Mouse (Mus musculus) megakaryocyte, embryonic 14.5 days (primary cell): ENCODE results near the gene Slc35a5. TPM values are rescaled to one million over a fixed set of nuclear protein-coding genes. Genes with fewer than 3 reads are reported as not detected.

ENCODE experiments used
- H3K27me3 ChIP-seq: replicated peaks from 2 replicates; pipeline ENCODE3; 2012; ENCODE audit warnings: inconsistent platforms
- H3K36me3 ChIP-seq: replicated peaks from 2 replicates; pipeline ENCODE3; 2012; ENCODE audit warnings: low read length, inconsistent platforms, mixed read lengths
- H3K4me1 ChIP-seq: 2 replicates; pipeline ENCODE4 v1.6.1; 2012; ENCODE audit warnings: inconsistent platforms
- H3K4me3 ChIP-seq: replicated peaks from 2 replicates; pipeline ENCODE3; 2012; ENCODE audit warnings: moderate library complexity, mild to moderate bottlenecking, inconsistent platforms
- H3K9me3 ChIP-seq: 2 replicates; pipeline ENCODE4 v1.6.1; 2012; ENCODE audit warnings: inconsistent platforms
- FLI1 ChIP-seq: IDR thresholded peaks from 2 replicates; pipeline ENCODE4 v1.6.1; 2012; ENCODE audit warnings: low read length, inconsistent platforms, mixed read lengths
- GATA1 ChIP-seq: IDR thresholded peaks from 3 replicates; pipeline ENCODE4 v1.6.1; 2012; ENCODE audit warnings: mixed read lengths, low read length, inconsistent platforms, borderline replicate concordance
- polyA plus RNA-seq: library from polyadenylated mRNA; stranded (reverse); fragments of >175 nt; gene quantifications from 2 replicates; pipeline ENCODE4 v1.2.3, GENCODE M21; 2012; ENCODE audit warnings: low replicate concordance; ENCODE audit not compliant: insufficient read depth

Slc35a5 gene
- polyA plus RNA-seq, 1 experiment, result not detected

DNA sequence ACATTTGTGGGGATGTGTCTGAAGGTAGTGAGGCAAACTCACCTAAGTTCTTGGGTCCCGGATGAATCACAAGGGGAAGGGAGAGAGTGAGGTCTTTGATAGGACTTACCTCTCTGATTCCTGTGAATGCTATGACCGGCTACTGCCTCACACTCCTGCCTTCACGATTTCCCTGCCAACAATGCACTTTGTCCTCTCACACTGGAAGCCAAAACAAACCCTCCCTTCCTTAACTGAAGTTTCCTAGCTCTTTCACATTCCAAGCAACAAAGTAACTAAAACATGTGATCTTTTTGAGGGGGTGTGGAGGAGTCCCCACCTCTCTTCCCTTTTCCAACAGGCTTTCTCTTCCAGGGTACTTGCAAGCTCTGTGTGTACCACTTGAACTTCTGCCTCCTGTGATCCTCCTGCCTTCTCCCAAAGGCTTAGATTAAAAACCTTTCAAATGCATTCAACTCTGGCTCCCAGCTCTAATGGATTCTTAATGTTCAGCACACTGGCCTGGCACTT lies 3.7 kb downstream of the Slc35a5 start:
- Histone ChIP-seq H3K36me3 (peaks cover 24% of the 10 kb centered on the region), H3K4me1 (peaks cover 20% of the 10 kb centered on the region), H3K4me3 (no peak overlapping the region), H3K27me3 (no peaks in the 10 kb centered on the region), H3K9me3 (no peaks in the 10 kb centered on the region)
- TF ChIP-seq FLI1, result no peak

DNA sequence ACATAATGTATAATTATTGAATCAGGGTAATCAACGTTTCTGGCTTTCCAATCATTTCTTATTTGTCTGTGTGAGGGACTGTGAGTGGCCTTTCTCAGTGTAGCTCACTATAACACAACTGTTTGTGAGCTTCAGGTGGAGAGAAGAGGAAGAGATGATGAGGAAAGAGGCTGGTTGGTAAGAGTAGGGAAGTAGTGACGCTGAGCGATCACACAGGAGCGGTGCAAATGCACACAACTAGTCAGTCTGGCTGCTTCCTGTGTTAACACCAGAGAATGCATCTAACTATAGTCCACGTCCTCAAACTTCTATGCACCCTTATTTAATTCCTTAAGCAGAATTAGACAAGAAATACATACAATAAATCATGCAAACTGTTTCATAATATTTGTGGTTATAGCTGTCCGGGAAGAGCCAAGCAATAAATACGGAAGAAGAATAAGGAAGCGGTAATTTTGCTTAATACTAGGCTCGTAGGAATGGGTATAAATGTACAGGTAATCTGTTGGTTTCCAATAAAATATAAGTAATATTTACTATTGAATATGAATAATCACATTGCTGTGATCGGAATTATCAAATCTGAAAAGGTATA lies 9.9 kb downstream of the Slc35a5 start:
- H3K4me1 ChIP-seq, result peaks cover 6% of the 10 kb centered on the region
- H3K4me3 ChIP-seq, result no peak overlapping the region
- H3K36me3 ChIP-seq, result peaks cover 74% of the 10 kb centered on the region
- H3K27me3 ChIP-seq, result no peaks in the 10 kb centered on the region
- H3K9me3 ChIP-seq, result no peaks in the 10 kb centered on the region
- TF ChIP-seq GATA1 (no peak), FLI1 (no peak)

DNA sequence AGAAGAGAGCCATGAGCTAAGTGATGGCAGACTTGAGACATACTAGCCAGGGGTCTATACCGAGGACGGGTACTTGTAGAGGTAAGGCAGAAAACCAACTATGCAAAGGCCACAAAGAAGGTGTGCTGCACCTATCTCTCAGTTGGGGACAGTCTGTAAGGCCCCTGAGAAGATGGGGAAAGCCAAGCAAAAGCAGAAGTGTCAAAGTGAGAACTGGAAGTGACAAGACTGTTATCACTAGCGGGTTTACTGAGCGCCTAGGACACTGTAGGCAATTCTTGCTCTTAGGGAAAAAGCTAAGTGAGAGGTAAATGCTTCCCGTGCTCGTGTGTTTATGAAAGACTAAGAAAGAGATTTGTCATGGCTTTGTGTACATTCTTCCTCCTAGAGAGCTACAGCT lies 13.4 kb downstream of the Slc35a5 start:
- no peaks in the 10 kb centered on the region for H3K27me3 ChIP-seq
- peaks cover 74% of the 10 kb centered on the region for H3K36me3 ChIP-seq
- H3K9me3 ChIP-seq, result no peaks in the 10 kb centered on the region
- TF ChIP-seq GATA1, result no peak
- TF ChIP-seq FLI1, result no peak
- H3K4me1 ChIP-seq, result peaks cover 14% of the 10 kb centered on the region; the same call in 1 of the 2 replicates
- H3K4me3 ChIP-seq, result no peak overlapping the region

DNA sequence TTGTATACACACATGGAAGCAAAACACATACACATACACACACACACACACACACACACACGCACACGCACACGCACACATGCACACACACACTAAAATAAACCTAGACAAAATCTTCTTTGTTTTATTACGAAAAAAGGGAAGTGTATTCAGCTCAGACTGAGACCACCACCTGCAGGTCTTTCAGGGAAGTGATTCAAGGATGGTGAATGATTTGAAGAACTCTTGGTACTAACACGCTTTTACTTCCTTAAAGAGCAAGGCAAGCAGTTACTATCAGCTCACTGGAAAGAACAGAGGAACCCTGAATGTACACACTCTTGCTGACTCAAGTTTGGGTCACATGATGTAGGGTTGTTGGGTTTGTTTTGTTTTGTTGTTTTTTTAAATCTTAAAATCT lies 15.9 kb downstream of the Slc35a5 start:
- Histone ChIP-seq H3K9me3 (no peaks in the 10 kb centered on the region), H3K27me3 (no peaks in the 10 kb centered on the region), H3K4me1 (peaks cover 14% of the 10 kb centered on the region; the same call in 1 of the 2 replicates), H3K36me3 (peaks cover 69% of the 10 kb centered on the region), H3K4me3 (no peak overlapping the region)
- TF ChIP-seq GATA1, result no peak
- TF ChIP-seq FLI1, result no peak

DNA sequence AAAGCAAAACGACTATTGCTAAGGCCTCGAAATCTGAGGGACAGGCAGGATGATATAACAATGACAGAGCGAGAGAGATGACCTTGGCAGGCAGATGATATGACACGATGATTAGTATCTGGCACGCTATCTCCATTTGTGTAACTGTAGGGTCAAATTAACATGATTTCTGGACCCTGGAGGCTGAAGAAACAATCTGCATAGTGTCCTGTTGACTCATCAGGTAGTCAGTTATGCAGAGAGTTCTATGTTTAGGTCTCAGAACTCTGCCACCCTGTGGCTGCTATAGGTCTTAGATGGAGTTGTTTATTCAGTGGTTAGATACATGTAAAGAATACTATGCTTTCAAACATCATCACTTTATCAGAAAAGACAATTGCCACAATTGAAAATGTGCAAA lies 16.8 kb downstream of the Slc35a5 start:
- Histone ChIP-seq H3K9me3 (no peaks in the 10 kb centered on the region), H3K27me3 (no peaks in the 10 kb centered on the region), H3K36me3 (peaks cover 61% of the 10 kb centered on the region), H3K4me3 (no peak overlapping the region), H3K4me1 (peaks cover 14% of the 10 kb centered on the region; the same call in 1 of the 2 replicates)
- TF ChIP-seq GATA1 (no peak), FLI1 (no peak)

DNA sequence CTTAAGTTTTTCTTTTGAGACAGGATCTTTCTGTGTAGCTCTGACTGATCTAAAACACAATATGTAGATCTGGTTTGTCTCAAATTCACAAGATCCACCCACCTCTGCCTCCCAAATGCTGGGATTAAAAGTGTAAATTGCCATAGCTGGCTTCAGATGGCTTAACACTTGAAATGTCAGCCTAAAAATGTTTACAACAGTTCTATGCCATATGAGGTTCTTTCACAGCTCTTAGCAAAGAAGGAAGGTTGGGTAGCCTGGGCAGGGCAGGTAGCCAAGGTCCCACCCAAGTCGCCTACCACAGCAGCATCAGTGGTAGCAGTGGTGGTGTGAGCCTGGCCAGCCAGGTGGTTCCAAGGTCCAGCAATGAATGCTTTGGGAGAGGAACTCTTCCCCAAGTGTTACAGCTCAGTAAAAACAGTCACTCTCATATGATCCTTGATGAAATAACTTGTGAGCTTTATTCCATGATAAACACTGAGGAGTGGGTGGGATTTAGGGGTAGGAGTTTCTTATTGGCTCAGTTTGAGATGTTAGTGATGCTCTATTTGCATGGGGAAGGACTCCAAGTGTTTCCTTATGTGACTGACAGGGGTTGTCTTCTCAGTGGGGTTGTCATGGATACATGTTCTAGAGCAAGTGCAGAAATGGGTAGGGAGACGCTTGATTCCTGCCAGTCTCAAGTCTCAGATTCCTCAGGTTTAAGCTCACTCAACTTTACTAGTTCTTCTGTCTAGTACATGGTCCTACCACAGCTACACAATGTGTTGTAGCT lies 30.4 kb downstream of the Slc35a5 start:
- TF ChIP-seq FLI1, result no peak
- no peak for TF ChIP-seq GATA1
- Histone ChIP-seq H3K4me3 (no peak overlapping the region), H3K4me1 (peaks cover 3% of the 10 kb centered on the region; the same call in 1 of the 2 replicates), H3K36me3 (no peaks in the 10 kb centered on the region), H3K9me3 (no peaks in the 10 kb centered on the region), H3K27me3 (peaks cover 3% of the 10 kb centered on the region)

DNA sequence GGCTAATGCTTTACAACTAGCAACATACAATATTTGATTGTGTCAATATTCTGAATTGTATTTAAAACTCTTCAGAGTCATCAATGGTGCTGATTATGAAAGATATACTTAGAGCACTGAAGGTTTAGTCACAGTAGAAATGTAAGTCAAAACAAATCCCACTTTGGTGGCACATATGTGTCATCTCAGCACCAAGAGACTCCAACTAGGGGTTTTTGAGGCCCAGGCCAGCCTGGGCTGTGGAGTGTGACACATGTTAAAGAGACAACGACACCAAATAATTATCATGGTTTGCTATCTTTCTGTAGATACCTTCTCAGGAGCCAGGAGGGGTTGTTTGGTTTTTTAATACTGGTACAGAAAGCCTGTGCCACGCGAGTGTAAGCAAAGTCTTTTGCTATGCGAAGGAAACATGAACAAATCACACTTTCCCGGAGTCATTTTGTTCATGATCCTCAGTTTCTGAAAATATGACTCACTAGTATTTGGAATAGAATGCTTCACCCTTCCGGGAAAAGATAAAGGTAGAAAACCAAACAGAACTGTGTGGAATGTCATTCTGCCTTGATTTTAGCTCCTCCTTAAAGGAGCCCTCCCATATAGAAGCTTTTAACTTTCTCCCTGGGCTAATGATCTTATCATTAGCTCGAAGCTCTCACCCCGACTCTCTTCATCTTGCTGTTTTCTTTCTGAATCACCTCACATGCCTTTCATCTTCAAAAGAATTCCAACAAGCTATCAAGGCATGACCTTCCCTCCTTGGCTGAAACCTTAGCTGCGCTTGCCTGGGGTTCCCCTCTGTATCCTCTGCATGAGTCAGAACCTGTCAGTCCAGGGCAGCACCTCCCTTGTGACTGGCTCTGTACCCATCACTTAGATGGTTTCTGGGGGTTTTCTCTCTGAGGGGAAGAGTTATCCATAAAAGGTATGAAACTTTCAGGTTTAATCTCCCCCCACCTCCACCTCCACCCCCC lies 34.0 kb downstream of the Slc35a5 start:
- TF ChIP-seq GATA1 (no peak), FLI1 (no peak)
- Histone ChIP-seq H3K36me3 (no peaks in the 10 kb centered on the region), H3K9me3 (no peaks in the 10 kb centered on the region), H3K4me3 (no peak overlapping the region), H3K4me1 (peaks cover 7% of the 10 kb centered on the region; the same call in 1 of the 2 replicates), H3K27me3 (peaks cover 3% of the 10 kb centered on the region)

DNA sequence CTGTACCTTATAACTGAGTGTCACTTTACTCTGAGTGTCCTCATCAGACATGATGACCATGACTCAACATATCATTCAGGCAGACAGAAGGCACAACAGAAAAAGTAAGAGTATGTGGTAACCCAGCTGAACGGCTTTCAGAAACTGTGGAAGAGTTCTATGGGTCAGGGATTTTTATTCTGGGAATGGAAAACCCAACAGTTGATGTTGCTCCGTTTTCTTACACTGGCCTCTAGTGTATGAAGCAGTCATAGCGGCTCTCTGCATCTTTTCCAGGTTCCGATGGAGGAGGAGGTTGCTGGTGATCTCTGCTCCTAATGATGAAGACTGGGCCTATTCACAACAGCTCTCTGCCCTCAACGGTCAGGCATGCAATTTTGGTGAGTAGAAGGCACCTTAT lies 35.9 kb downstream of the Slc35a5 start:
- no peak overlapping the region for H3K4me3 ChIP-seq
- H3K36me3 ChIP-seq, result no peaks in the 10 kb centered on the region
- H3K4me1 ChIP-seq, result peaks cover 9% of the 10 kb centered on the region
- no peaks in the 10 kb centered on the region for H3K9me3 ChIP-seq
- TF ChIP-seq GATA1 (no peak), FLI1 (no peak)
- H3K27me3 ChIP-seq, result peaks cover 5% of the 10 kb centered on the region

DNA sequence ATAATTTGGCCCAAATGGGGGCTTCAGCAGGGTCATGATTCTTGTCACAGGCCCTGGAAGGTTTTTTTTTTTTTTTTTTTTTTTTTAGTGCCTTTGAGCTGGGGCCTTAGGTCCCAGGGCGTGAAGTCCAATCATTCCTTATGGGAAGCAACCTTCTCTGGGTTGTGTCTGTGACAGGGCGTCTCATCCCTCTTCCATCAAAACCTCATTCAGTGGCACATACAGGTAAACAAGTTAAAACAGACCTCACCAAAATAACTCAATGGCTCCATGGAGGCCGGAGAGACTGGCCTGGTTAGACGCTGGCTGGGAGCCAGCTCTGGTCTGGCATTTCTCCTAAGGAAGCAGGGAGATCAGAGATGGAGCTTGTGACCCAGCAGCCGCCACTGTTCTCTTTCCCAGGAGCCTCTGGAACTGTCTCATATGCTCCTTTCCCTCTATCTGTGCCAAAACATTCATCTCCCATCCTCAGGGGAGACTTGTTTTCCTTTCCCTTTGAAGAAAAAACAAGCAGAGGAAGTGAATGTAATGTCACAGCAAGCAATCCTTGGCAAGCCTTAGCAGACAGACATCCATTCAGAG lies 37.6 kb downstream of the Slc35a5 start:
- H3K27me3 ChIP-seq, result peaks cover 3% of the 10 kb centered on the region
- no peaks in the 10 kb centered on the region for H3K9me3 ChIP-seq
- TF ChIP-seq FLI1 (no peak), GATA1 (no peak)
- no peak overlapping the region for H3K4me3 ChIP-seq
- H3K36me3 ChIP-seq, result no peaks in the 10 kb centered on the region
- peaks cover 23% of the 10 kb centered on the region for H3K4me1 ChIP-seq
